Mouse (Mus musculus): ENCODE results near the gene Tead1. TPM values are rescaled to one million over a fixed set of nuclear protein-coding genes. Genes with fewer than 3 reads are reported as not detected.
A peak's percentile ranks its signal among the peaks of the same experiment; 100 is the strongest.

Gene Tead1
- polyA plus RNA-seq, 1 experiment: 25.1 TPM

DNA sequence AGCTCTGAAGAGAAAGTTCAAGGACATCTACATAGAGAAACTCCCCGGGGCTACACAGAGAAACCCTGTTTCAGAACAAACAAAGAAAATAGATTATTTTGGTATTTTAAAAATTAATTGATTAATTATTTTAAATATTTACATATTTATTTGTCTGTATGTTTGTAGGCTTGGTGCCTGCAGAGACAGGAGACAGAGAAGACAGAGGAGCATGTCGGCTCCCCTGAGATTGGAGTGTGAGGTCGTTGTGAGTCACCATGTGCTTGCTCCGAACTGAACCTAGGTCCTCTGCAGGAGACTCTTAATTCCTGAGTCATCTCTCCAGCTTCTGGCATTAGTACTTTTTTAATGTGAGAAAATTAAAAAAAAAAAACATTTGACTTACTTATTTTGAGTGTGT is 24.2 kb downstream of the Tead1 start:
- no peak overlapping the region for H3K4me3 ChIP-seq (ENCODE audit: insufficient read depth, poor library complexity, severe bottlenecking)
- peaks cover 99% of the 10 kb centered on the region for H3K79me2 ChIP-seq (ENCODE audit: control insufficient read depth, insufficient read depth)
- H3K36me3 ChIP-seq (ENCODE audit: control insufficient read depth, insufficient read depth): no peaks in the 10 kb centered on the region
- TF ChIP-seq FOSL1 (IDR thresholded peaks at IDR 0.05; ENCODE audit: insufficient read depth, low read length, poor library complexity, severe bottlenecking) (peak; percentile 36), CTCF (IDR thresholded peaks at IDR 0.05; ENCODE audit: control insufficient read depth, insufficient read depth, insufficient read length) (no peak), MYOG (IDR thresholded peaks at IDR 0.05; ENCODE audit: control insufficient read depth, extremely low read depth, insufficient read length) (no peak), MAX (IDR thresholded peaks at IDR 0.05) (peak; percentile 58)
- H3ac ChIP-seq (ENCODE audit: control insufficient read depth, insufficient read length, low read depth): no peak overlapping the region
- H3K27me3 ChIP-seq (ENCODE audit: control insufficient read depth, insufficient read depth, insufficient read length): no peaks in the 10 kb centered on the region
- peaks cover 87% of the 10 kb centered on the region for H3K79me3 ChIP-seq (ENCODE audit: low read depth)

DNA sequence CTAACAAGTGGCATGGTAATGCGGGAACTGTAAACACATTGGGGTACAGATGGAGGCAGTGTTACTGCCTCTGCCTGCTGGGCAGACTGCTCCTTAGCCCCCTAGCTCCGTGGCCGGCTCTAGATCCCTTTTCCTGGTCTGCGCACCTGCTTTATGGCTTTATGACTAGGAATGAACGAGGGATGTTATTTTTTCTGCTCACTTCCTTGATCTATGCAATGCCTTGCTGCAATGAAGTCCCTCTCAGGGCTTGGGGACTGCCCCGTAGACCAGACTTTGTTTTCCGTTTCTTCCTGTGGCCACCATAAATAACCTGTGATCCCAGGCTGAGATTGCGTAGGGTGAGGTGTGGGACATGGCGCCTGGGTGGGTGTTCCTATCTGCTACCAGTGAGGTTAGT is 26.8 kb downstream of the Tead1 start:
- TF ChIP-seq MAX (IDR thresholded peaks at IDR 0.05) (no peak), CEBPB (IDR thresholded peaks at IDR 0.05; ENCODE audit: low read depth) (no peak), CTCF (IDR thresholded peaks at IDR 0.05; ENCODE audit: control insufficient read depth, insufficient read depth, insufficient read length) (no peak), MYOD1 (IDR thresholded peaks at IDR 0.05; ENCODE audit: control insufficient read depth, insufficient read length, low read depth) (no peak), FOSL1 (IDR thresholded peaks at IDR 0.05; ENCODE audit: insufficient read depth, low read length, poor library complexity, severe bottlenecking) (no peak), MYOG (IDR thresholded peaks at IDR 0.05; ENCODE audit: control insufficient read depth, extremely low read depth, insufficient read length) (no peak), USF1 (IDR thresholded peaks at IDR 0.05; ENCODE audit: low read depth) (no peak)
- H3K79me2 ChIP-seq (ENCODE audit: control insufficient read depth, insufficient read depth): peaks cover 99% of the 10 kb centered on the region
- peaks cover 87% of the 10 kb centered on the region for H3K79me3 ChIP-seq (ENCODE audit: low read depth)
- no peaks in the 10 kb centered on the region for H3K27me3 ChIP-seq (ENCODE audit: control insufficient read depth, insufficient read depth, insufficient read length)
- H3K4me3 ChIP-seq (ENCODE audit: insufficient read depth, poor library complexity, severe bottlenecking): no peak overlapping the region
- no peak overlapping the region for H3ac ChIP-seq (ENCODE audit: control insufficient read depth, insufficient read length, low read depth)
- no peaks in the 10 kb centered on the region for H3K36me3 ChIP-seq (ENCODE audit: control insufficient read depth, insufficient read depth)

DNA sequence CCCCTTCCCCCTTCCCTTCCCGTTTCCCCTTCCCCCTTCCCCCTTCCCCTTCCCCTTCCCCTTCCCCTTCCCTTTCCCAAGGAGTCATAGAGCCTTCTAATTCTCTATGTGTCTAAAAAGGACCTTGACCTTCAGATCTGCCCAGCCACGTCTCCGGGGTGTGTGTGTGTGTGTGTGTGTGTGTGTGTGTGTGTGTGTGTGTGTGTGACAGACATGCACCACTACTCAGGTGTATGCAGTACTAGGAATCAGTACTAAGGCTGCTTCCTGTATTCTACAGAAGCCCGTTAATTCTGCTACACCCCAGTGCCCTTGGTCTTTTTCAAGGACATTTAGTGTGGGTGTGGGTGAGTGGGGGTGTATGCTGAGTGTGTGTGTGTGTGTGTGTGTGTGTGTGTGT is 27.6 kb downstream of the Tead1 start:
- H3K79me2 ChIP-seq (ENCODE audit: control insufficient read depth, insufficient read depth): peaks cover 99% of the 10 kb centered on the region

DNA sequence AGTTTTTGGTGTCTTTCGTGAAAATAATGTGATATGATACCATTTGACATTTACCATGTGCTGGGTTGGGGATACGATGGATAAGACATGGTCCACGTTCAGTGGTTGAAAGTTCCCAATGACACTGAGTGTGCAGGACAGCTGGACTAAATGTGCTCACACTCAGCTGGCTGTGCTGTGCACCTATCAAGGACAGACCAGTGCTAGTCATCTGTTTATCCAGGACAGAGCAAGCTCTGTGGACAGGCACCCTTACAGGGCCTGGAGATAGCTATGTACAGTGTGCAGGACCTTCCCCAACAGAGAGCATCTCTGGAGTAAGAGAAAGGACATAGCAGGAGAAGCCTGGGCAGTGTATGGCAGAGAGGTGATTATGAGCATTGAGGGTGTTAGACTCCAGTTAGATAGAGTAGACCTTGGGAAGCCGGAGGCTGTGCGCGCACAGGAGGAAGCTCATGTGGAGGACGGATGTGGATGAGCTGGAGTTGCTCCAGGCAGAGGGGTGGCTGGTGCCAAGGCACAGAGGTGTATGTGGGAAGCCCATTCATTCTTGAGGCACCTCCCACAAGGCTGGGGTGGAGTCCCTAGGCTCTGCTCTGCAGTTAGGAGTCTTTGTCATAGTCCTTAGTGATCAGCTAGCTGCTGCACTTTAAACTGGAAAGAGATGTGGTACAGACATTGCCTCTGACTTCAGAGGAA is 31.4 kb downstream of the Tead1 start:
- H3K36me3 ChIP-seq (ENCODE audit: control insufficient read depth, insufficient read depth): no peaks in the 10 kb centered on the region
- TF ChIP-seq MYOD1 (IDR thresholded peaks at IDR 0.05; ENCODE audit: control insufficient read depth, insufficient read length, low read depth) (peak; percentile 25), MYOG (IDR thresholded peaks at IDR 0.05; ENCODE audit: control insufficient read depth, extremely low read depth, insufficient read length) (no peak)

More for the DNA sequence above, 27.6 kb downstream of the Tead1 start:
- Histone ChIP-seq H3K27me3 (ENCODE audit: control insufficient read depth, insufficient read depth, insufficient read length) (no peaks in the 10 kb centered on the region), H3K4me3 (ENCODE audit: insufficient read depth, poor library complexity, severe bottlenecking) (no peak overlapping the region), H3K79me3 (ENCODE audit: low read depth) (peaks cover 87% of the 10 kb centered on the region), H3ac (ENCODE audit: control insufficient read depth, insufficient read length, low read depth) (no peak overlapping the region), H3K36me3 (ENCODE audit: control insufficient read depth, insufficient read depth) (no peaks in the 10 kb centered on the region)
- TF ChIP-seq CEBPB (IDR thresholded peaks at IDR 0.05; ENCODE audit: low read depth): no peak
- TF ChIP-seq CTCF (IDR thresholded peaks at IDR 0.05; ENCODE audit: control insufficient read depth, insufficient read depth, insufficient read length): no peak
- no peak for TF ChIP-seq USF1 (IDR thresholded peaks at IDR 0.05; ENCODE audit: low read depth)
- no peak for TF ChIP-seq MYOD1 (IDR thresholded peaks at IDR 0.05; ENCODE audit: control insufficient read depth, insufficient read length, low read depth)
- TF ChIP-seq MAX (IDR thresholded peaks at IDR 0.05): no peak
- no peak for TF ChIP-seq FOSL1 (IDR thresholded peaks at IDR 0.05; ENCODE audit: insufficient read depth, low read length, poor library complexity, severe bottlenecking)
- no peak for TF ChIP-seq MYOG (IDR thresholded peaks at IDR 0.05; ENCODE audit: control insufficient read depth, extremely low read depth, insufficient read length)

DNA sequence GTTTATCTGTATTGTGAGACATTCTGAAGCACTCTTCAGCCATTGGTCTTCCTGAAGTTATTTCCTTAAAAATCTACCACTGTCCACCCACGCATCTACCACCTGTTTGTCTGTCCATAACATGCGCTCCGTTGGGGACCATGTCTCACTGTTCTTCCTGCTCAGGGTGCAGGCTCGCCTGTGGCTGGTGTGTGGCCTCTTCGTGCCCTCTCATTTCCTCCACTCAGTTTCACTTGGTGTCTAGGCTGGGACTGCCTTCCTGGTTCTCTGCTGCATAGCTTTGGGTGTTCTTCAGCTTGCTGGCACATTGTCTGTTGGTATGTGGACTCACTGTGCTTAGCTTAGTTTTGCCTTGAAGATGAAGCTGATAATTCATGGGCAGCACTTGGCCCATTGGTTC is 32.9 kb downstream of the Tead1 start:
- TF ChIP-seq MYOG (IDR thresholded peaks at IDR 0.05; ENCODE audit: control insufficient read depth, extremely low read depth, insufficient read length) (no peak), FOSL1 (IDR thresholded peaks at IDR 0.05; ENCODE audit: insufficient read depth, low read length, poor library complexity, severe bottlenecking) (no peak), USF1 (IDR thresholded peaks at IDR 0.05; ENCODE audit: low read depth) (no peak), MAX (IDR thresholded peaks at IDR 0.05) (no peak), CTCF (IDR thresholded peaks at IDR 0.05; ENCODE audit: control insufficient read depth, insufficient read depth, insufficient read length) (no peak), MYOD1 (IDR thresholded peaks at IDR 0.05; ENCODE audit: control insufficient read depth, insufficient read length, low read depth) (no peak), CEBPB (IDR thresholded peaks at IDR 0.05; ENCODE audit: low read depth) (no peak)

More for the DNA sequence above, 31.4 kb downstream of the Tead1 start:
- H3K79me2 ChIP-seq (ENCODE audit: control insufficient read depth, insufficient read depth): peaks cover 99% of the 10 kb centered on the region
- H3ac ChIP-seq (ENCODE audit: control insufficient read depth, insufficient read length, low read depth): no peak overlapping the region
- peaks cover 93% of the 10 kb centered on the region for H3K79me3 ChIP-seq (ENCODE audit: low read depth)
- H3K27me3 ChIP-seq (ENCODE audit: control insufficient read depth, insufficient read depth, insufficient read length): no peaks in the 10 kb centered on the region
- no peak overlapping the region for H3K4me3 ChIP-seq (ENCODE audit: insufficient read depth, poor library complexity, severe bottlenecking)

DNA sequence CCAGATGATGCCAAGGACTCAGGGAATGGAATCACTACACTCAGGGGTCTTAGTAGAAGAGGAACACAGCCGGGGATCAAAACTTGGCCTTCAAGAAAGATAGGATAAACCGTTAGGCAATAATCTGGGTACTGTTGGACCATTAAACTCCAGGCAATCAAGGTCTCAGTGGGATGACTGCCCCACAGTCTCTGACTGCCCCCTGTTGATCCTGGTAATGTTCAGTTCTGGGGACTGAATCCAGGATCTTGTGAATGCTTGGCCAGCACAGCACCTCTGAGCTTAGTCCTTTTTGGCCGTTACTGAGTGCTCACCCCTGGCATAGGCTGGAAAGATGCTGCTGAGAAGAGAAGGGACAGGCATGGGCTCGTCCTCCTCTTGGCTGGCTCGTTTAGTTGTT is 34.4 kb downstream of the Tead1 start:
- H3K4me3 ChIP-seq (ENCODE audit: insufficient read depth, poor library complexity, severe bottlenecking): no peak overlapping the region
- no peak for TF ChIP-seq MAX (IDR thresholded peaks at IDR 0.05)
- TF ChIP-seq CEBPB (IDR thresholded peaks at IDR 0.05; ENCODE audit: low read depth): no peak
- no peak for TF ChIP-seq MYOD1 (IDR thresholded peaks at IDR 0.05; ENCODE audit: control insufficient read depth, insufficient read length, low read depth)
- TF ChIP-seq MYOG (IDR thresholded peaks at IDR 0.05; ENCODE audit: control insufficient read depth, extremely low read depth, insufficient read length): no peak
- TF ChIP-seq FOSL1 (IDR thresholded peaks at IDR 0.05; ENCODE audit: insufficient read depth, low read length, poor library complexity, severe bottlenecking): no peak
- TF ChIP-seq USF1 (IDR thresholded peaks at IDR 0.05; ENCODE audit: low read depth): no peak
- no peak for TF ChIP-seq CTCF (IDR thresholded peaks at IDR 0.05; ENCODE audit: control insufficient read depth, insufficient read depth, insufficient read length)
- H3K79me3 ChIP-seq (ENCODE audit: low read depth): peaks cover 84% of the 10 kb centered on the region
- H3ac ChIP-seq (ENCODE audit: control insufficient read depth, insufficient read length, low read depth): no peak overlapping the region
- H3K36me3 ChIP-seq (ENCODE audit: control insufficient read depth, insufficient read depth): no peaks in the 10 kb centered on the region
- no peaks in the 10 kb centered on the region for H3K27me3 ChIP-seq (ENCODE audit: control insufficient read depth, insufficient read depth, insufficient read length)
- H3K79me2 ChIP-seq (ENCODE audit: control insufficient read depth, insufficient read depth): peaks cover 100% of the 10 kb centered on the region

More for the DNA sequence above, 32.9 kb downstream of the Tead1 start:
- H3ac ChIP-seq (ENCODE audit: control insufficient read depth, insufficient read length, low read depth): no peak overlapping the region
- H3K79me3 ChIP-seq (ENCODE audit: low read depth): peaks cover 93% of the 10 kb centered on the region
- H3K27me3 ChIP-seq (ENCODE audit: control insufficient read depth, insufficient read depth, insufficient read length): no peaks in the 10 kb centered on the region
- no peaks in the 10 kb centered on the region for H3K36me3 ChIP-seq (ENCODE audit: control insufficient read depth, insufficient read depth)
- no peak overlapping the region for H3K4me3 ChIP-seq (ENCODE audit: insufficient read depth, poor library complexity, severe bottlenecking)
- H3K79me2 ChIP-seq (ENCODE audit: control insufficient read depth, insufficient read depth): peaks cover 100% of the 10 kb centered on the region

All from C2C12 (cell line).